Mouse (Mus musculus) liver, adult (tissue): Measurements from ENCODE around the gene Slc4a3.

Experiments used
- GATA4 ChIP-seq: IDR thresholded peaks from 2 replicates; pipeline ENCODE4 v1.6.1; 2014; ENCODE audit warnings: mild to moderate bottlenecking, low read length; ENCODE audit not compliant: insufficient replicate concordance

Gene Slc4a3

DNA sequence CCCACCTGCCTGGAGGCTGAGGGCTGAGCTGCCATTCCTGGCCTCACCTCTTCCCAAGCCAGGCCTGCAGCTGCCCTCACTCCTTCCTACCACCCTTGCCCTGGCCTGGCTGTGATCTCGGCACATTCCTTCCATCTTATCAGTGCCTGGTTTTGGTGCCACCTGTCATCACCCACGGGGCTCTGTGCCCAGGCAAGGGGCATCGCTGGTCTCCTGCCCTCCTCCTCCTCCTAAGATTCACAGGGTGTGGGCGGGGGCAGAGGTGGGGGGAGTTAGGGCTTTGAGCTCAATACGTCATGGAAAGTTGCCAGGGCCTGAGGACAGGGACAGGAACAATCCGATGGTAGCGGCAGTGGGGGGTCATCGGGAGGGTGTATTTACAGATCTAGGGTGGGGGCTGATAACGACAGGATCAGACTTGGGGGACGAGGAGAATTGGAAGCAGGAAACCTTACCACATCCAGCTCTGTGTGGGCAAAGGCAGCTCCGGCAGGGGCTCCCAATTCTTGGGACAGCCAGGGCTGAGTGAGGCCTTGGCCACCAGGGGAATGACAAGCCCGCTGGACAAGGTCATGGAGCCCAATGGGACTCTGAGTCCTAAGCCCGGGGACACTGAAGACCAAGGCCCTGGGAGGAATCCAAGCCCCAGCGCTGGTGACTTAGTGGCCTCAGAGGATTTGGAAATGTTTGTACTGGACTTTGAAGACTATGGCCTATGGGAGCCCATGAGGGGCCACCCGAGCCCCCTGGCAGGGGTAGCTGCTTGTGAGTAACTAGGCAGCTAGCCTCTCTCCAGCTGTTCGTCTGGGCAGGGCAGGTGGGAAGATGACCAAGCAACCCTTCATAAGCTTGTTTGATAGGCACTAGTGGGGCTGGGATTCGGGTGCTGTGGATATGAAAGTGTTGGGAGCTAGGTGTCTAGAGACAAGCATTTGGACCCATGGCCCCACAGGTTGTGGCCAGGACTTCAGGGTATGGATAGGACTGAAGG is 3.5 kb downstream of the Slc4a3 start:
- no peak for TF ChIP-seq GATA4

DNA sequence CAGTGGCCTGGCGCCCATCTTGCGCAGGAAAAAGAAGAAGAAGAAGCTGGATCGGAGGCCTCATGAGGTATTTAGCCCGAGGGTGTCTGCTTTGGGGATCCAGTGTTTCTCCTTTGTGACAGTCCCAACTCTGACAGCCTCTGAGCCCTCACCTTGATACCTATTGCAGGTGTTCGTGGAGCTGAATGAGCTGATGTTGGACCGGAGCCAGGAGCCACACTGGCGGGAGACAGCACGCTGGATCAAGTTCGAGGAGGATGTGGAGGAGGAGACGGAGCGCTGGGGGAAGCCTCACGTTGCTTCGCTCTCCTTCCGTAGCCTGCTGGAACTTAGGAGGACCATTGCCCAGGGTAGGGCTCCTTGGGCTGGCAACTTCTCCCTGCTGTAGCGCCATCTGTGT is 4.5 kb downstream of the Slc4a3 start:
- TF ChIP-seq GATA4: no peak

DNA sequence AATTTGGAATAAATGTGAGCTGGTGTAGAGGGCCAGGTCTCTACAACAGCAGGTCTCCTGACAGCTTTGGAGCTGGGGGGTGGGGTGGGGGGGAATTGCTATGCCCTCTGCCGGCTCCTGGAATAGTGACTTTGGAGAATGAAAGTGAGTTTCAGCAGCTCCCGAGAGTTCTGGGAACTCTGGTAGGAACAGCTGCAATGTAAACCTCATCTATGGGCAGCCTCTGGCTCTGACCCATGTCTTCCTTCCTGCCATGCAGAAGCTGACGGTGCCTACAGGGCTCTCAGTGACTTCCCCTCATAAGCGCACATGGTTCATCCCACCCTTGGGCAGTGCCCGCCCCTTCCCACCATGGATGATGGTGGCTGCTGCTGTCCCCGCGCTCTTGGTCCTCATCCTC is 9.6 kb downstream of the Slc4a3 start:
- no peak for TF ChIP-seq GATA4

DNA sequence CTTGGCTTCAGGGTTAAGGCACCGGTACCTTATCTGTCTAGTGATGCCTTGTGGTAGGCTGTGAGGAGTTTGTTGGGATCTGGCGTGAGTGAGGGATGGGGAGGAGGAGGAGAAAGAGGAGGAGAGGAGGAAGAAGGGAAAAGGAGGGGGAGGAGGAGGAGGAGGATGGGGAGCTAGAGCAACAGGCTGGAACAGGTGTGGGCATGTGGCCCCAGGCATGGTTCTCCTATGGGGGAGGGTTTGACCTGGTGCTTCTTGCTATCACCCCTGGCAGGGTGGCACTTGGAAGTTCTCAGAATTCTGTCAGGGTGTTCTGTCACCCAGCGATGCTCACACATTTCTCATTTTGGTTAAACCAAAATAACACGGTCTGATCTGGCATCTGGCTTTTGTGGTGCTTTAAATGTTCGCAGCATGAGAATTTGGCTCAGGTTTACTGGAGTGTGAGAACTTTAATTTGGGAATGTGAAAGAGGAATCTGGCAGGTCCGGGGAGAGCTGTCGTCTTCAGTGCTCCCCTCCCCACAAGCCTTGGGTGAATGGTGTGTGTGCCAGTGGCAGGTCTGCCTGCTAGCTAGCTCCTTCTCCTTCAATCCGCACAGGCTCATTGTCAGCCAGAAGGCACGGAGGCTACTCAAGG is 10.2 kb downstream of the Slc4a3 start:
- no peak for TF ChIP-seq GATA4

DNA sequence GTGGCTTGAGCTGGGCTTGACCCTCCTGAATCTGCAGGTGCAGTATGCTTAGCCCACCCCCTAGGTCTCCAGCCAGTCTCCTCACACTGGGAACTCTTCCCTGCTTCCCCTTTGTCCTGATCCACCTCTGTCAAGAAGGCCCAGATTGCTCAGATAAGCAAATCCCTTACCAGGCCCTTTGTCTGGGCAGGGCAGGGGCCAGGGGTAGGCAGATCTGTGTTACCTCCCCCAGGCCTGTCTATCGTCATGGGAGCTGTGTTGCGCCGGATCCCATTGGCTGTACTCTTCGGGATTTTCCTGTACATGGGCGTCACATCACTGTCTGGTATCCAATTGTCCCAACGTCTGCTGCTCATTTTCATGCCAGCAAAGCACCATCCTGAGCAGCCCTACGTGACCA is 11.0 kb downstream of the Slc4a3 start:
- no peak for TF ChIP-seq GATA4

DNA sequence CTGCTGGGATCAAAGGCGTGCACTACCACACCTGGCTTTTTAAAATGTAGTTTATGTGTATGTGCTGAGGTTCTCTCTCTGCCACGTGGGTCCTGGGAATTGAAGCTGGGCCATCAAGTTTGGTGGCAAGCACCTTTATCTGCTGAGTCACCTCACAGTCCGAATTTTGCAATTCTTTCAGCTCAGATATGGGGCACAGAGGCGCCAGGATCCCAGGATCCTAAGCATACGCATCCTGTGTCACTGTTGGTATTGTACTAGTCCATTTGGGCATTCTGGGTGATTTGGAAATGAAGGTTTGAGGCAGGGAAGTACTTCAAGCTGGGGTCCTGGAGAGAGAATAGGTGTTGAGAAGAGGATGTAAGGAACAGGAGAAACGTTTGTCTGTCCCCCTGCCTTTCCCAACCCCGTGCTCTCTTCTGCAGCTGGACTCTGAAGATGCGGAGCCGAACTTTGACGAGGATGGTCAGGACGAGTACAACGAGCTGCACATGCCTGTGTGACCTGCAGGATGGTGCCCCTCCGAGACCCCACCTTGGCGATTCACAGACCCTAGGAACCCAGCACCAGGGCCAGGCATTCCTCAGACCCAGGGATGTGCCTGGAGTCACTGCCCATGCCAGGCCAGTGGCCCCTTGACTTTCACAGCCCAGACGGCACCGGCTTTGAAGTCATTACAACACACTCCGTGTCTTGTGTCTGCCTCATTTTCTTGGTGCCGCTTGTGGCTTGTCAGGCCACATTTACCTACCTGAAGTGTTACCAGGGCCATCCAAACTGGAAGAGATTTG is 12.5 kb downstream of the Slc4a3 start:
- TF ChIP-seq GATA4: no peak

DNA sequence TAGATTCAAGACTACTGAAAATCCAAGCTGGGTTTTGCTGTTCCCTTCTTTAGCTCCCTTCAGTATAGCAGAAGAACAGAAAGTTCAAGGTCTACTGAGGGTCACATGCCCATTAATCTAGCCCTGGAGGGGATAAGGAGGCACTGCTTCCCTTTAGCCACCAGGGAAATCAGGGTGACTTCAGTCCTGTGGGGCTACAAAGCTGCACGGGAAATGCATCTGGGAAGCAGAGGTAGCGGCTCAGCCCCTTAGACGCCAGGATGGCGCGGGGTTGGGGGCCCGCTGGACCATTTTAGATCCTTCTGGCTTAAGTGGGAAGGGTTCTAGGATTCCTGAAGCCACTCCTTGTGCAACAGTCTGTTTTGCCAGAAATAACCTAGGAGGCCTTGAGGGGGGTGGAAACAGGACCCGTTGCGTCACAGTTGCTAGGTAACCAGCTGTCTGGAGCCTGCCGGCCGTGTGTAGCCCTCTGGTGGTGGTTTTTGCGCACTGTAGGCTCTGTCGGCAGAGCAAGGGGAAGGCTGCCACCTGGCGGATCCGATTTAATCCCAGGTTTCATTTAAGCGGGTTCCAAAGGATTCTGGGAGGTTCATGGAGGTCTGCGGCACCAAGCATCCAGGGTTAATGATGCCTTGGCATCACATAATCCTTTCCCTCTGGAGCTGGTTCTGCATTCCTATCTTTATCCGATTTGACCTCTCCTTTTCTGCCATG is 13.3 kb downstream of the Slc4a3 start:
- TF ChIP-seq GATA4: no peak

DNA sequence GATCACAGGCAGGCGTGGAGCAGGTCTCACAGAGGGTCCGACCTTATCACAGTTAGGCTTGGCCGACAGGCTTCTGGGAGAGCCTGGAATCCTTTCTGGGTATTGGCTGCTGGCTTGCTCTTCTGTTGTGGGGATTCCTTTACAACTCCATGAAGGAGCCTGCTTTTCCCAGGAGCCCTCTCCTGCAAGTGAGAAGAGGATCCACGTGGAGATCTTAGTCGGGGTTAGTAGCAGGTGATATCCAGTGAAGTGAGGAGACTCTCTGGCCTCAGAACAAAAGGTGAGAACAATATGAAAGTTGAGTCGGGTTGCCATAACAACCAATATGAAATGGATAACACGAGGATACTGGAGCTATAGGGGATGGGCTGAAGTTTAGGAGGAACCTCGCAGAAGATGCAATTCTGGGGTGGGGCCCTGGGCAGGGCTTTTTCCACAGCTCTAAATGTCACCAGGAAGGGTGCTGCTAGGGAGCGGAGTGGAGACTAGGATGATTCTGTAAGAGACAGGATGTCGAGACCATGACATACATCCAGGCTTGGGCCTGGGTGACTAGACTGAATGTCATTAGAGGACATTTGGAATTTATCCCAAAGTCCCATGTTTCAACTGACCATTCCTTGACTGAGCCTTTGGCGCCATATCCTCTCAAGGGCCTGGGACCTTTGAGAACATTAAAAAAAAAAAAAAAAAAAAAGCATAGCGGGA is 14.3 kb downstream of the Slc4a3 start:
- TF ChIP-seq GATA4: no peak

DNA sequence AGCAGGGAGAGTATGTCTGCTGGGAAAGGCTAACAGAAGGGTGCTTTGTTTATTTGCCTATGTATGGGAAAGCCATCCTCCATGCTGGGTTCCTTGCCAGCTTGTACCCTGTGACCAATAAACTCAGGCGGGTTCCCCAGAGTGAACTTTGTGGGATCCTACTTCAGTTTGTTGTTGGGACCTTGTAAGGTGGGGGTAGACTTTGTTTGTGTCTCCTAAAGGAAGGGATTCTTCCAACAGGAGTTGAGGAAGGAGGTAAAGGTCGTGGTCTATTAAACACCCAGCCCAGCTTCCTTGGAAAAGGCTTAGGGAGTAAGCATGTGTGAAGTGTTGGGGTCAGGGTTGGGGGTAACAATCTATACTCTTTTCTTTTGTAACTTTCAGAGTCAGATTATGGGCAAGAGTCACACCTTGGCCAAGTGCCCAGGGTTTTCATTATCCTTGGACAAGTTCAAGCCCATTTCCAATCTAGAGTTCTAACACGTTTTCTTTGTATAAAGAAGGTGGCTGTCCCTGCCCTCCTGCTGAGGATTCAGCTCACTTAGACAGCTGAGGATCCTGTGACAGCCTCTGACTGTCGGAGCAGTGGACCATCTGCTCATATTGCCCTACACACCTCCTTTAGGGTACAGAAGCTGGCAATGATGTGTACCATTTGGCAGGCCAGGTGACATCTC is 15.3 kb downstream of the Slc4a3 start:
- TF ChIP-seq GATA4: no peak

DNA sequence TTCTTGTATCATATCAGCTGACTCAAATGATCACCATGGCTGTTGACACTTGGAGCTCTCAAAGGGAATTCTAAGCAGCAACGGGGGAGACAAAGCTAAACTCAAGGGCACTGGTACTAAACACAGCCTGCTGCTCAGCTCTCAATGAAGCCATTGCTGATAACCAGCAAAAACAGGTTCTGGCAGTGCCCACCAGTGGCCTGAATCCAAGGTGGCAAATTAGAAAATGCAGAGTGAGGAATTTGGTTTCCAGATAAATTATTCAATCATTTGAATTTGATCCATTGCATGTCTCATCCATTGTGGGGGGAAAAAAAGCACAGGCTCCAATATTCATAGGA is 15.8 kb downstream of the Slc4a3 start:
- TF ChIP-seq GATA4: no peak

DNA sequence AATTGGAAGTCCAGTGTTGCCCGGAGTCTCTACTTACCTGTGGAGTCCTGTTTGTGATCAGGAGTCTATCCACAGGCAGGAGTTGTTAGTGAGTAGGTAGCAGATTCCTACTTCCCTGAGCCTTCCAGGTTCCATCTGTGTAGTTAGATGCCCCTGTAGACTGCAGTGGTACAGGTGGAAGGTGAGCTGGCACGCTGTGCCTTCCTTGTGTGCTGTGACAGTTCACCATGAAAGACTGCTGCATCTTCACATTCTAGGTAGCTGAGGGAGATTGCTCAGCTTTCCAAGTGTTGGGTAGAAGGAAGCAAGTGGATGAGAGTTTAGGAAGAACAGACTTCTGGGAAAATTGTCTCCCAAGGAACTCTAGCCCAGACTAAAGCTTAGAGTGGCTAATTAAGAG is 18.0 kb downstream of the Slc4a3 start:
- TF ChIP-seq GATA4: no peak

DNA sequence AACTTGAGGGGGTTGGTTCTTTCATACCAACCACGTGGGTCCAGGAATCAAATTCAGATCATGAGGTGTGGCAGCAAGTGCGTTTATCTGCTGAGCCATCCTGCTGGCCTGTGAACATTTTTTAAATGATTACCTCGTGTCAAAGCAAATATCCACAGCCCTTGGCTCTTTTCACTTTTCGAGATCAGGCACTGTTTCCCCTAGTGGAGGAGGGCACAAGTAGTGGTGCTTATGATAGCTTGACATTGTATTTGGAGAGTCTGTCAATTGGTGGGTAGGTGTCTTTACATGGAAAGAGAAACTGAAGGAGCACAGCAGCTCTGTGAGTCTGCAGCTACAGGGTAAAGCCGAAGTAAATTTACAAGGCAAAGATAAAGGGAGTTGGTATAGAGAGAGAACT is 18.9 kb downstream of the Slc4a3 start:
- no peak for TF ChIP-seq GATA4

DNA sequence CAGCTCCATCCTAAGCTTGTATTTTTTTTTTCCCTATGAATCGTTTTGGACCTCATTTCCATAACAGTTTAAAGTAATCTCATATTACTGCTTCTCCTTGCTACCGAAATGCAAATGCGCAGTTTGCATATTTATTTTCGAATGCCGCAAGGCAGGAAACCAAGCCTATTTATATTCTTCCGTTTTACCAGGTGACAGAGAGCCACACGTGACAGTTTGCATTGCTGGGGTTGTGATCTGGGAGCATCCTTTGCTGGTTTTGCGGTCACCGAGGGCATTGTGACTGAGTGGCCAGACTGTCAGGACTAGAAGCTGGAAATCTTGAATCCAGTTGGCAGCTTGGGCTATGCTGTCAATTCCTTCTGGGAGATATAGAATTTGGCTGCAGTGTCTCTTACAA is 19.6 kb downstream of the Slc4a3 start:
- no peak for TF ChIP-seq GATA4

DNA sequence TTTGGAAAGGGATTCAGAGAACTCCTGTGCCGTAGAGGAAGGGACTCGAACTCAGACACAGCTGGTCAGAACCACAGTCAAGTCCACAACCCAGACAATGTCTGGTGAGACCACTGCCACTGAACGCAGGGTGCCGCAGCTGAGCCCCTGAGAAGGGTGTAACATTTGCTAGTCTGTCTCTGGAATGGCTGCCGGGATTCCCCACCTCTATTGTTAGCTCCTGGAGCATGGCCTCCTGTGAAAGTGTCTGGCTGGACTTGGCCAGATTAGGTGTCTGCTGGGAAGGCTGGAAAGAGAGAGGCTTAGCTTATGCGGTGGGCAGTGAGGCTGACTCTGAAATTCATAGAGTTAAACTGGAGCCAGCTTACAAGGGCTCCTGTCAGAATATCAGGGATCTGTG is 24.3 kb downstream of the Slc4a3 start:
- no peak for TF ChIP-seq GATA4
